Mouse (Mus musculus): ENCODE results near the gene Lmntd1. TPM values are rescaled to one million over a fixed set of nuclear protein-coding genes. Genes with fewer than 3 reads are reported as not detected.

Lmntd1 gene
- polyA plus RNA-seq, 1 experiment = 0.38 TPM

DNA sequence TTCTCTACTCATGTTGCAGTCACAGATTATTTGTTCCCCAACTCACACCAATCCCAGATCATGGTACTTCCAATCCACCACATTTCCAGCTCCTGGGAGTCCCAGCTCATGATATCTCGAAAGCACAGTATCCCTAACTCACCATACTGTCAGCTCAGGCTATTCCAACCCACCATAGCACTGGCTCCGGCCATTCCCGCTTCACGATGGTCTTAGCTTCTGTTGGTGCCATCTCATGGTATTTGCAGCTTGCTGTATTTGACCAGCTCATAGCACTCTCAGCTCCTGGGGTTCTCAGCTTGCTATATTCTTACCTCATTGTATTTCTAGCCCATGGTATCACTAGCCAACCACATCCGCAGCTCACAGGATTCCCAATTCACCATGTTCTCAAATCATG, 195.3 kb downstream of the Lmntd1 start:
- H3K4me1 ChIP-seq (replicated peaks; ENCODE audit: control insufficient read depth, insufficient read depth, low read length) = peaks cover 5% of the 10 kb centered on the region
- H3K27me3 ChIP-seq (ENCODE audit: control insufficient read depth, insufficient read depth, low read length) = no peaks in the 10 kb centered on the region
- H3K4me3 ChIP-seq (ENCODE audit: control insufficient read depth, insufficient read depth, low read length) = no peak overlapping the region
- no peak overlapping the region for H3K27ac ChIP-seq (ENCODE audit: control insufficient read depth, insufficient read depth, low read length)
- no peak for TF ChIP-seq POLR2A (IDR thresholded peaks at IDR 0.05; ENCODE audit: control insufficient read depth, extremely low read depth, insufficient read depth, low read length, poor library complexity)
- TF ChIP-seq CTCF (IDR thresholded peaks at IDR 0.05; ENCODE audit: borderline replicate concordance, control insufficient read depth, extremely low read depth, insufficient read depth, low read length, poor library complexity) = no peak
- DNase-seq = no peak
- no peaks in the 10 kb centered on the region for H3K36me3 ChIP-seq (ENCODE audit: control insufficient read depth, insufficient read depth, low read length)
- 98% methylated on average over 5 of the region's 5 CpGs for WGBS

DNA sequence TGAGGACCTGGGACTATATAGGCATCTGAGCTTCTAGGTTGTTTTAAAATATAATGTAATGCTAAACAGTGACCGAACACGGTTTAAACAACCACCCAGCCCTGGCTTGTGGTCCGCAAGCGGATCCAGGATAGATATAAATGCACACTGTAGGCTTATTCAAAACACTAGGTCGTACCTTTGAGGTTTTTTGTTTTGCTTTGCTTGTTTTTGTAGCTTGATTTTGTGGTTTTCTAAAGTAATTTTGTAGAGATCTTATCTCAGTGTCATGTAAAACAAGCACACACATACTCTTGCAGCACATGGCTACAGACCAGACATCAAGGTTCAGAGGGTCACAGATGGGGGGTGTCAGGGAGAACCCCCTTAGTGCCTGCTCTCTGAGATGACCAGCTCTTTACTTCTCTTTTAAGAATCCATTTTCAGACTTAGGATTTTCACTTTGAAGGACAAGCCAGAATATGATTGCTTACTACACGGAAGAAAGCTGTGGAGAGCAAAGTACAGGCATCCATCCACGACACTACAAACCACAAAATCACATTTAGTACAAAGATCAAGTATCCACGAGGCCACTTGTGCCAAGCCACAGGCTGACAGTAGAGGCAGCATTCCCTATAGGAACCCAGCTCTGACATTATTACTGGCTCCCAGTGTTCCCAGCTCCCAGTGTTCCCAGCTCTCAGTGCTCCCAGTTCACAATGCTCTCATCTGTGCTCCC, 196.2 kb downstream of the Lmntd1 start:
- TF ChIP-seq POLR2A (IDR thresholded peaks at IDR 0.05; ENCODE audit: control insufficient read depth, extremely low read depth, insufficient read depth, low read length, poor library complexity) = no peak
- TF ChIP-seq CTCF (IDR thresholded peaks at IDR 0.05; ENCODE audit: borderline replicate concordance, control insufficient read depth, extremely low read depth, insufficient read depth, low read length, poor library complexity) = no peak
- WGBS = 33% methylated on average over 8 of the region's 8 CpGs
- no peak for DNase-seq
- Histone ChIP-seq H3K4me1 (replicated peaks; ENCODE audit: control insufficient read depth, insufficient read depth, low read length) (peaks cover 5% of the 10 kb centered on the region), H3K27me3 (ENCODE audit: control insufficient read depth, insufficient read depth, low read length) (no peaks in the 10 kb centered on the region), H3K4me3 (ENCODE audit: control insufficient read depth, insufficient read depth, low read length) (no peak overlapping the region), H3K27ac (ENCODE audit: control insufficient read depth, insufficient read depth, low read length) (no peak overlapping the region), H3K36me3 (ENCODE audit: control insufficient read depth, insufficient read depth, low read length) (no peaks in the 10 kb centered on the region)

DNA sequence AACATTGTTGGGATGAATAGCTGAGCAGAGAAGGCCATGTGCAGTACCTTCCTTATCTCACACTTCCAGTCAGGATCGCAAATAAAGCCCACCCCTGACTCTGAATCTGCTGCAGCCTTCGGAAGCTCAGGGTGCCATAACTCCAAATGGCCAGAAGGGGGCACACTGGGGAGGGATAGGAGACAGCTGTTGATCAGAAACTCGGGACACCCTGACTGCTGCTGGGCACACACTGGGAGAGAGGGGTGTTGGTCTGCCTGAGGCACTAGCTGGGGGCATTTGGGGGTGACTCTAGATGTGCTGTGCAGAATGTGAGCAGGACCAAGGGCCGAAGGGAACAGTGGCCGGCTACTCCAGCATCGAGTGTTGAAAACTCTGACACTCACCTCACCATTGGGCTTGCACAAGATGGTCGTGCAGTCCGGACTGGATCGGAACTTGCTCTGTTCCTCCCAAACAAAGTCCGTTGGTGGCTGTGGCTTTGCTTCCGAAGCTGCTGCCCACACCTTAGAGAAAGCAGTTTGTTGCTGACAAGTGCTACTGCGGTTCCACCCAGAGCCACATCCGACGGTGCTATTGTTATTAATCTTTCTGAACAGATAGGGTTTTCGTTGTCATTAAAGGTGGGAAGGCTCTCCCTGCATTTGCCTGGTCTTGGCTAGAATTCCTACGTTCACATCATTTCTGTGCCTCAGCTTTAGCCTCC, 197.0 kb downstream of the Lmntd1 start:
- Histone ChIP-seq H3K4me3 (ENCODE audit: control insufficient read depth, insufficient read depth, low read length) (no peak overlapping the region), H3K4me1 (replicated peaks; ENCODE audit: control insufficient read depth, insufficient read depth, low read length) (peaks cover 5% of the 10 kb centered on the region), H3K27ac (ENCODE audit: control insufficient read depth, insufficient read depth, low read length) (no peak overlapping the region), H3K36me3 (ENCODE audit: control insufficient read depth, insufficient read depth, low read length) (no peaks in the 10 kb centered on the region), H3K27me3 (ENCODE audit: control insufficient read depth, insufficient read depth, low read length) (no peaks in the 10 kb centered on the region)
- peak; percentile 75; the same call in 1 of the 2 replicates for TF ChIP-seq CTCF (IDR thresholded peaks at IDR 0.05; ENCODE audit: borderline replicate concordance, control insufficient read depth, extremely low read depth, insufficient read depth, low read length, poor library complexity)
- TF ChIP-seq POLR2A (IDR thresholded peaks at IDR 0.05; ENCODE audit: control insufficient read depth, extremely low read depth, insufficient read depth, low read length, poor library complexity) = no peak
- WGBS = 66% methylated on average over 16 of the region's 16 CpGs
- peak; percentile 56 for DNase-seq

GRCm38 (mm10) chr6:145404369-145405051, 209.6 kb downstream of the Lmntd1 start:
- Histone ChIP-seq H3K4me1 (replicated peaks; ENCODE audit: control insufficient read depth, insufficient read depth, low read length) (no peaks in the 10 kb centered on the region), H3K4me3 (ENCODE audit: control insufficient read depth, insufficient read depth, low read length) (no peak overlapping the region), H3K27me3 (ENCODE audit: control insufficient read depth, insufficient read depth, low read length) (no peaks in the 10 kb centered on the region), H3K36me3 (ENCODE audit: control insufficient read depth, insufficient read depth, low read length) (no peaks in the 10 kb centered on the region), H3K27ac (ENCODE audit: control insufficient read depth, insufficient read depth, low read length) (no peak overlapping the region)
- TF ChIP-seq CTCF (IDR thresholded peaks at IDR 0.05; ENCODE audit: borderline replicate concordance, control insufficient read depth, extremely low read depth, insufficient read depth, low read length, poor library complexity) = no peak
- TF ChIP-seq POLR2A (IDR thresholded peaks at IDR 0.05; ENCODE audit: control insufficient read depth, extremely low read depth, insufficient read depth, low read length, poor library complexity) = no peak
- DNase-seq = no peak
- WGBS = 94% methylated on average over 10 of the region's 10 CpGs

DNA sequence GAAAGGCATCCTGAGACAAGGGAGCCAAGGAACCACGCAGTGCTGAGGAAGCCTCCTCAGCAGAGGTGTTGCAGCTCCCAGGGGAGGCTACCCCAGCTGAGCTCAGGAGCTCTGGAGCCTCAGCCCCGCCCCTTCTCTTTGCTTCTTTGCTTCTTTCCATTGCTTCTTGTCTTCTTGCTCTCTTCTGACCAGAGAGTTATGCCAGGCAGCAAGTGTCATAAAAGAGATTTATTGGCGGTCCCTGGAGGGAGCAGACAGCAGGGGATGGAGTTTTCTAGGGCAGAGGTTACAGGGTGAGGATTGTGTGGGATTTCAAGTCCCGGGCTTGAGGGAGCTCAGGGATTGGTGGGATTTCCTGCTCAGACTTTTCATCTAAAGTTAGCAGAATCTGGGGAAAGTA, 213.0 kb downstream of the Lmntd1 start:
- Histone ChIP-seq H3K27ac (ENCODE audit: control insufficient read depth, insufficient read depth, low read length) (no peak overlapping the region), H3K36me3 (ENCODE audit: control insufficient read depth, insufficient read depth, low read length) (no peaks in the 10 kb centered on the region), H3K4me1 (replicated peaks; ENCODE audit: control insufficient read depth, insufficient read depth, low read length) (no peaks in the 10 kb centered on the region), H3K4me3 (ENCODE audit: control insufficient read depth, insufficient read depth, low read length) (no peak overlapping the region), H3K27me3 (ENCODE audit: control insufficient read depth, insufficient read depth, low read length) (no peaks in the 10 kb centered on the region)
- 73% methylated on average over 4 of the region's 4 CpGs for WGBS
- no peak for DNase-seq
- no peak for TF ChIP-seq POLR2A (IDR thresholded peaks at IDR 0.05; ENCODE audit: control insufficient read depth, extremely low read depth, insufficient read depth, low read length, poor library complexity)
- no peak for TF ChIP-seq CTCF (IDR thresholded peaks at IDR 0.05; ENCODE audit: borderline replicate concordance, control insufficient read depth, extremely low read depth, insufficient read depth, low read length, poor library complexity)

DNA sequence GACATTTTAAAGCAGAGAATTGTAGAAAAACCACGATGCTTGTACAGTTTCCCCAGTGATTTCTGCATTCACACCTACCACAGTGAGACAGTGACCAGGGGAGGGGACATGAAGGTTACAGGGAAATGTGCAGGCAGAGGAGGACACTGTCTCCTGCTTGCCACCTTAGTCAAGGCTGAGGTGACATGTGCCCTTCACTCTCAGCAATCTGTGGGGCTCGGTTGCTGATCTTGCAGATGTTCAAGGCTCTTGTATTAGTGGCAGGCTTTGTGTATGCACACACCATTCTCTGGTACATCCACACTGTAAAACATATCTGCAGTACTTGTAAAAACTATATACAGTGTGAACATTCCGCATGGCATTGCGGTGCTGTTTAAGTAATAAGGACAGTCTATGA, 216.2 kb downstream of the Lmntd1 start:
- Histone ChIP-seq H3K27me3 (ENCODE audit: control insufficient read depth, insufficient read depth, low read length) (no peaks in the 10 kb centered on the region), H3K27ac (ENCODE audit: control insufficient read depth, insufficient read depth, low read length) (no peak overlapping the region), H3K36me3 (ENCODE audit: control insufficient read depth, insufficient read depth, low read length) (no peaks in the 10 kb centered on the region), H3K4me3 (ENCODE audit: control insufficient read depth, insufficient read depth, low read length) (no peak overlapping the region), H3K4me1 (replicated peaks; ENCODE audit: control insufficient read depth, insufficient read depth, low read length) (no peaks in the 10 kb centered on the region)
- DNase-seq = no peak
- TF ChIP-seq CTCF (IDR thresholded peaks at IDR 0.05; ENCODE audit: borderline replicate concordance, control insufficient read depth, extremely low read depth, insufficient read depth, low read length, poor library complexity) (no peak), POLR2A (IDR thresholded peaks at IDR 0.05; ENCODE audit: control insufficient read depth, extremely low read depth, insufficient read depth, low read length, poor library complexity) (no peak)
- 94% methylated on average over 4 of the region's 4 CpGs for WGBS
